Mouse (Mus musculus) embryonic facial prominence, embryonic 14.5 days (tissue): ENCODE data around the gene Zpr1. TPM values are rescaled to one million over a fixed set of nuclear protein-coding genes. Genes with fewer than 3 reads are reported as not detected.

Experiments used
- ATAC-seq: fragments of 200-750 bp; cut with Nextera tagmentation; 2 replicates; pipeline ENCODE4 v1.8.0; 2017; ENCODE audit warnings: low read depth, moderate number of reproducible peaks, moderate TSS enrichment
- DNase-seq: peaks from one replicate; pipeline ENCODE4 v3.0.0-alpha.2; 2015; ENCODE audit warnings: low spot score
- H3K27ac ChIP-seq: fragments of 300-500 bp; sonication (generic); replicated peaks from 2 replicates; pipeline ENCODE4 v1.5.1; 2014; ENCODE audit warnings: low read depth, mild to moderate bottlenecking, low read length, moderate library complexity
- H3K27me3 ChIP-seq: fragments of 300-500 bp; sonication (generic); replicated peaks from 2 replicates; pipeline ENCODE4 v1.6.1; 2014; ENCODE audit warnings: low read length; ENCODE audit not compliant: control insufficient read depth, insufficient read depth
- H3K36me3 ChIP-seq: fragments of 300-500 bp; sonication (generic); 2 replicates; pipeline ENCODE4 v1.6.1; 2014; ENCODE audit warnings: low read length, mixed read lengths; ENCODE audit not compliant: control insufficient read depth, insufficient read depth
- H3K4me1 ChIP-seq: fragments of 300-500 bp; sonication (generic); 2 replicates; pipeline ENCODE4 v1.6.1; 2014; ENCODE audit warnings: antibody characterized with exemption, low read length; ENCODE audit not compliant: control insufficient read depth, insufficient read depth
- H3K4me2 ChIP-seq: fragments of 300-500 bp; sonication (generic); 2 replicates; pipeline ENCODE4 v1.6.1; 2014; ENCODE audit warnings: low read depth, mild to moderate bottlenecking, low read length, moderate library complexity, mixed read lengths
- H3K4me3 ChIP-seq: fragments of 300-500 bp; sonication (generic); 2 replicates; pipeline ENCODE4 v1.5.1; 2014; ENCODE audit warnings: low read depth, mild to moderate bottlenecking, low read length
- H3K9ac ChIP-seq: fragments of 300-500 bp; sonication (generic); 2 replicates; pipeline ENCODE4 v1.6.1; 2014; ENCODE audit warnings: low read depth, mild to moderate bottlenecking, low read length, moderate library complexity, mixed read lengths
- H3K9me3 ChIP-seq: fragments of 300-500 bp; sonication (generic); 2 replicates; pipeline ENCODE4 v1.6.1; 2016; ENCODE audit warnings: low read length; ENCODE audit not compliant: control insufficient read depth
- WGBS: fragments of 180-500 bp; shearing (Covaris S2); extraction: QIAGEN DNeasy Blood & Tissue Kit; methylation state at CpG from one replicate; pipeline ENCODE4 v1.1.7; 2014; 5-methylcytosine and 5-hydroxymethylcytosine counted together
- polyA plus RNA-seq: library from polyadenylated mRNA; unstranded; fragments of >200 nt; fragmentation: Nextera tagmentation; extraction: Ambion mirVana; gene quantifications from 2 replicates; pipeline ENCODE4 v1.2.1, GENCODE M21; 2014

The Zpr1 gene
- polyA plus RNA-seq, 1 experiment from 2014 or later, result 54.6 TPM

- Histone ChIP-seq H3K4me1 (no peaks in the 10 kb centered on the region), H3K4me3 (no peak overlapping the region), H3K9me3 (no peaks in the 10 kb centered on the region), H3K27ac (no peak overlapping the region), H3K4me2 (peak overlapping the region; percentile 22; the same call in 1 of the 2 replicates), H3K27me3 (no peaks in the 10 kb centered on the region), H3K36me3 (no peaks in the 10 kb centered on the region), H3K9ac (no peak overlapping the region; the same call in 1 of the 2 replicates)
- ATAC-seq (peak; percentile 85), DNase-seq (peak; percentile 93)
- 26% methylated on average over 11 of the region's 11 CpGs for WGBS
Observed at GRCm38 (mm10) chr9:46246752-46247324, 26.0 kb upstream of the Zpr1 start.

GRCm38 (mm10) chr9:46256177-46256576 is 16.7 kb upstream of the Zpr1 start:
- Histone ChIP-seq H3K36me3 (no peaks in the 10 kb centered on the region), H3K9ac (no peak overlapping the region), H3K4me2 (no peak overlapping the region), H3K27me3 (no peaks in the 10 kb centered on the region), H3K4me3 (no peak overlapping the region), H3K4me1 (no peaks in the 10 kb centered on the region), H3K9me3 (no peaks in the 10 kb centered on the region), H3K27ac (no peak overlapping the region)
- no peak for ATAC-seq
- no peak for DNase-seq
- 87% methylated on average over 7 of the region's 7 CpGs for WGBS

GRCm38 (mm10) chr9:46256658-46257385 is 16.0 kb upstream of the Zpr1 start:
- Histone ChIP-seq H3K36me3 (no peaks in the 10 kb centered on the region), H3K9me3 (no peaks in the 10 kb centered on the region), H3K4me2 (no peak overlapping the region), H3K9ac (no peak overlapping the region), H3K4me1 (no peaks in the 10 kb centered on the region), H3K4me3 (no peak overlapping the region), H3K27me3 (no peaks in the 10 kb centered on the region), H3K27ac (no peak overlapping the region)
- WGBS, result 85% methylated on average over 10 of the region's 10 CpGs
- ATAC-seq (no peak), DNase-seq (no peak)

DNA sequence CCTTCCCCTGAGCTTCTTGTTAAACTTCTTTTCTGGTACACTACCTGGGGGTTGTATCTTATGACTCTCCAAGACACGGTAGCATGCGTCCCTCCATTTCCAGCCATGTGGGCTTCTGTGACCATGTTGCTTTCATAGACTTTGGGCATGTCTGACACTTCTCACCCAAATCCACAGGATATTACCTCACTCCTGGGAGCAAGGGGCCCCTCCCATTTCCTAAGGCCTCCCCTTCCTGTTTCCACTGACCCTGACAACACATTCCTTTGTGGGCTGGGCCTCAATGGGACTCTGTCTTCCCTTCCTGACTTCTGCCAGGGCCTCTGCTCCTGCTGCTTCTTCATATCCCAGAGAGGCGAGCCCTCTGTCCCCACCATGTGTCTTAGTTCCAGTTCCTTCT is 15.3 kb upstream of the Zpr1 start:
- no peak overlapping the region for H3K9ac ChIP-seq
- H3K27me3 ChIP-seq, result no peaks in the 10 kb centered on the region
- WGBS, result 73% methylated on average over 3 of the region's 3 CpGs
- H3K36me3 ChIP-seq, result no peaks in the 10 kb centered on the region
- no peaks in the 10 kb centered on the region for H3K9me3 ChIP-seq
- H3K4me1 ChIP-seq, result no peaks in the 10 kb centered on the region
- DNase-seq (peak; percentile 9), ATAC-seq (no peak)
- no peak overlapping the region for H3K27ac ChIP-seq
- no peak overlapping the region for H3K4me2 ChIP-seq
- H3K4me3 ChIP-seq, result no peak overlapping the region

- H3K4me2 ChIP-seq, result no peak overlapping the region
- H3K36me3 ChIP-seq, result no peaks in the 10 kb centered on the region
- no peak overlapping the region for H3K9ac ChIP-seq
- DNase-seq, result no peak
- no peak overlapping the region for H3K27ac ChIP-seq
- WGBS, result 89% methylated on average over 6 of the region's 6 CpGs
- H3K4me1 ChIP-seq, result no peaks in the 10 kb centered on the region
- no peaks in the 10 kb centered on the region for H3K9me3 ChIP-seq
- no peak for ATAC-seq
- no peaks in the 10 kb centered on the region for H3K27me3 ChIP-seq
- no peak overlapping the region for H3K4me3 ChIP-seq
Observed at GRCm38 (mm10) chr9:46259111-46259510, 13.8 kb upstream of the Zpr1 start.

GRCm38 (mm10) chr9:46261131-46261530 is 11.7 kb upstream of the Zpr1 start:
- Histone ChIP-seq H3K27me3 (no peaks in the 10 kb centered on the region), H3K36me3 (no peaks in the 10 kb centered on the region), H3K9me3 (no peaks in the 10 kb centered on the region), H3K9ac (no peak overlapping the region), H3K4me1 (no peaks in the 10 kb centered on the region), H3K27ac (no peak overlapping the region), H3K4me2 (no peak overlapping the region), H3K4me3 (no peak overlapping the region)
- 83% methylated on average over 7 of the region's 7 CpGs for WGBS
- no peak for DNase-seq
- no peak for ATAC-seq

- WGBS, result 48% methylated on average over 7 of the region's 7 CpGs
- H3K36me3 ChIP-seq, result no peaks in the 10 kb centered on the region
- ATAC-seq, result no peak
Observed at GRCm38 (mm10) chr9:46268343-46268873, 4.5 kb upstream of the Zpr1 start, which contains the start of gene Apoa5. Gene Apoa5 (plus strand): TSS chr9:46268633.

DNA sequence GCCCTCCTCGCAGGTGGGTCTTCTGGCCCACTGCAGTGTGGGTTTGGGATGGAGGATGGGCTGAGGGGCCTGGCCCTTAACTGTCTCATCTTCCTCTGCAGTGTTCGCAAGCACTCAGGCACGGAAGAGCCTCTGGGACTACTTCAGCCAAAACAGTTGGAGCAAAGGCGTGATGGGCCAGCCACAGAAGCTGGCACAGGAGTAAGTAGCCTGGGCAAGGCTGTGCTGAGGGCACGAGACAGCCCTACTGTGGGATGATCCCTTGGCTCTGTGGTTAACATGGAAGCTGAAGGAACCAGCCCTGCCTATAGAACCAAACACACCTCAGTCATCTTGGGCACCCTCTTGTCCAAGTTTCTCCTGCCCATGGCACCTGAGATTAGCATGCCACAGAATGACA is 3.7 kb upstream of the Zpr1 start:
- DNase-seq, result no peak
- Histone ChIP-seq H3K4me2 (no peak overlapping the region), H3K36me3 (no peaks in the 10 kb centered on the region), H3K4me3 (no peak overlapping the region), H3K4me1 (no peaks in the 10 kb centered on the region), H3K9ac (0 out of 2 replicates have a peak overlapping the region, but pooled peaks have one; percentile 5), H3K27me3 (peaks cover 3% of the 10 kb centered on the region; the same call in 1 of the 2 replicates), H3K9me3 (no peaks in the 10 kb centered on the region), H3K27ac (no peak overlapping the region)
- 92% methylated on average over 5 of the region's 5 CpGs for WGBS
- ATAC-seq, result no peak

More at GRCm38 (mm10) chr9:46268343-46268873, 4.5 kb upstream of the Zpr1 start, which contains the start of gene Apoa5:
- no peak for DNase-seq
- no peaks in the 10 kb centered on the region for H3K4me1 ChIP-seq
- no peak within 1 kb of the TSS for H3K4me3 ChIP-seq
- H3K27me3 ChIP-seq, result peaks cover 3% of the 10 kb centered on the region; the same call in 1 of the 2 replicates
- no peak within 1 kb of the TSS for H3K4me2 ChIP-seq
- H3K9me3 ChIP-seq, result no peaks in the 10 kb centered on the region
- H3K9ac ChIP-seq, result 0 out of 2 replicates have a peak within 1 kb of the TSS, but pooled peaks have one; percentile 5
- H3K27ac ChIP-seq, result no peak within 1 kb of the TSS
